Mouse (Mus musculus) c-Kit-negative CD71-positive TER-119-positive erythroid progenitor cells, embryonic 14.5 days (primary cell): ENCODE measurements around the gene Rbm20.

Experiments used
- DNase-seq: peaks from one replicate; pipeline ENCODE4 v3.0.0-alpha.2; 2013; ENCODE audit warnings: low read depth, low spot score

The Rbm20 gene

DNA sequence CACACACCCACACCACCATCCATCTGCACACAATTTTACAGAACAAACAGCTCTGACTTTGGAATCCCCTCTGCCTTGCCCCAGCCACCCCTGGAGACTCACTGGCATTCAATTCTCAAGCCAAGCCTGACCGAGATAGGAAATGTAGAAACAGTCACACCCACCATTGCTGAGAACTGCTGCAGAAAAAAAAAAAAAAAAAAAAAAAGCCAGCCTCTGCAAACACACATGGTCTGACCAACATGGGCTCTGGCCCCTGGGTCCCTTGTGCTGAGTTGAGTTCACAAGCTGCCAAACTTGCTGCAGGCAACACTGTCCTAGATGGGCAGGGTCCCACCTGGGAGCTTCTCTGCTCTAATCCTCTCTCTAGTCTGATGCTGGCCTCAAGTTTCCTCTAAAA, 200.7 kb downstream of the Rbm20 start:
- no peak for DNase-seq

DNA sequence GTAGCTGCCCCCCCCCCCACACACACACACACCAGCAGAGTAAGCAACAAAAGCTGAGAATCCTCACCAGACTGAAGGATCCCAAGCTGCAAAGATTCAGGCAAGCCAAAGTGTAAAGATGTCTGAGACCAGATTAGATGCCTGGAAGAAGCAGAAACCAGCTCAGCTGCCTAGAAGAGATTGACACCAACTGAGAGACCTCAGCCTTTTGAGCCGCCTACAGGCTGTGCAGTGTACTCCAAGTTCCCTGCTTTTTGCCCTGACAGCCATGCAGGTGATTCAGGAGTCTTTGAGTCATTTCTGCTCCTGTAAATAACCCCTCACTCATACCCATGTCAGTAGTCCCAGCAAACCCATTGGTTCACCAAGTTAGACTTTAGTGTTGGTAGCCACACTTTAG, 203.4 kb downstream of the Rbm20 start:
- DNase-seq, result no peak

DNA sequence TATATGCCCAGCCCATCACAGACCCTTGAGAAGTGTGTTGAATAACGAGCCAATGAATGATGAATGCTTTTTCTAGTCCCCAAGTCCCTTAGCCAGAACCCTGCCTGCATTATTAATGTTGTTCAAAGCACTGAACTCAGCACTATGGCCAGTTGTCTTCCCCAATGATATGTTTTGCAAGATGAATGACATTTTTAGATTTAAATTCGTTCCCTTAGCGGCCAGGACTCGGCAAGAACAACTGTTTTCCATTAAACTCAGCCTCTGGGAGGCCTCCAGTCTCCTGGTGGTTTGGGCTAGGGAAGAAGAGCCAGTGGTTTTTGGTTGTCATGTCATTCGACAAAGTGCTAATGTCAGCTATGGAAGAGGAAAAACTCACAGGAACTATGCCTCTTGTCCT, 204.7 kb downstream of the Rbm20 start:
- no peak for DNase-seq

DNA sequence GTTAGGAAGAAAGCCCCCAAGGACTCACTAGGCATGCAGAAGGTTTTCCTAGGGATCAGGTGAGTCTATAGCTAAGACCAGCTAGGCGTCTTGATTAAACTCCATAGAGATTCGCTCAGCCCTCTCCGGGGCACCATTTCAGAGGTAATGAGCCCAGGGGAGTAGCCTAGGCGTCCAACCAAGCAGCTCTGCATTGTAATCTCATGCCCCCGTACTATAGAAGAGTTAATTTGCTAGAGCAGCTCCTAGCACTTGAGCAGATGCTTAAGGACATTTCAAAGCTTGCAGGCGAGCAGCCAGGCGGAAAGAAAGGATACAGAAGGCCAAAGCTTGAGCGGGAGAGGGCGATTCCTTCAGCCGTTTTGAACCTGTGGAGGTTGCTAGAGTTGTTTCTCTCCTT, 208.3 kb downstream of the Rbm20 start:
- no peak for DNase-seq

DNA sequence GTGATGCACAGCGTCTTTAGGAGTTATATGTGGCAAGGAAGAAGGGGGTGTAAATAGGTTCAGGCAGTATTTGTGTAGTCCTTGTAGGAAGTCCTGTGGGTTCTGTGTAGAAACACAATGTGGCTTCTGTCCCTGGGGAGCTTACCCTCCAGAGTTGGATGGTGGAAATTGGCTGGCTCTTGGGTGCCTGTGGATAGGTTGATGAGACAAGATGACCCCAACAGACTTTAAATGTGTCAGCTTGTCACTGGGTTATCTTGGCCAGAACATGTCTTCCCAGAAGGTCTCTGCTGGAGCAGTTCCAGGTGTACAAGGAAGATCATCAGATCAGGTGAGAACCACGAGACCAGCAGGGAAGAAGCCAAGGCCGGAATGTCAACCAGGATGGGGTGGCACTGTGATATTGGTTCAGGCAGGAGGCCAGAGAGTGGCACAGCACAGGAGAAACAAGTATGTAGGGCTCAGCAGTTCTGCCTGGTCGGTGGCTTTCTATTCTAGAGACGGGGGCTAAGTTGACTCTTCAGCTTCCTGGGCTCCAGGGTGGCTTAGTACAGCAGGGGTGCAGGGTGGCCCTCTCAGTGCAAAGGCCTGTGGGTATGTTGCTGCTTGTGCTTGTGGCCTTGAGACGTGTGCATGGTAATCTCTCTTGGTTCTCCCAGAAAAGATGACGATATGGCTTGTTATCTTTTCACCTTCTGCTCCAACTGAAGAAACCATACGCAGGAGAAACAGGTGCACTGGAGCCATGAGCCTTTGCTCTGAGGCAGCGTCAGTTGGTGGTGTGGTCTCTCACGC, 209.7 kb downstream of the Rbm20 start:
- no peak for DNase-seq

DNA sequence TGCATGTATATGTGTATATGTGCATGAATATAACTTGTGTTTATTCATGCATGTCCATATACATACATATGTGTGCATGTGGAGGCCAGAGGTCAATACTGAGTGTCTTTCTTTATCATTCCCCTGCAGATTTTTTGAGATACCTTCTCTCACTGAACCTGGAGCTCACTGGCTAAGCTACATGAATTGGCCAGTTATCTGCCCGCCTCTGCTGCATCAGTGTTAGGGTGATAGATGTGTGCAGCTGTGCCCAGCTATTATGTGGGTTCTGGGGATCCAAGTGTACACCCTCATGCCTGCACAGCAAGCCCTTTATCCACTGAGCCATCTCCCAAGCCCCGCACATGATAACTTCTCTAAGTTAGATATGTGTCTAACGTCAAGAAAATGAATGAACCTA, 210.7 kb downstream of the Rbm20 start:
- no peak for DNase-seq

DNA sequence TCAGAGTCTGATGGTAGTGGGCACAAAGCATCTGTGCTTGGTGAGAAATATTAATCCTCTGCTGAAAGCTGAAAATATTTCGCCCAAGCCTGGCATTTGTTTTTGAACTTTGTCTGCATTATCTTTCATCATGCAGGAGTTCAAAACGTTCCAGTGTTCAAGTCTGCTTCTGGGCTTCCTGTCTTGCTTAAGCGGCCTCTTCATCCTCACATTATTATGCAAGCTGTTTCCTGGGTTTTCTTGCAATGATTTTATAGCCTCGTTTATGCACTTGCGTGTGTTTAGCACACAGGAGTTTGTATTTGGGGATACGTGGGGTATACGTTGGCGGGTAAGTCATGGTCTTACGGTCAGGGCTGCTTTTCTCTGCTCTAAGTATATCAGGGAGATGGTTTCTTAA, 211.2 kb downstream of the Rbm20 start:
- DNase-seq, result no peak

DNA sequence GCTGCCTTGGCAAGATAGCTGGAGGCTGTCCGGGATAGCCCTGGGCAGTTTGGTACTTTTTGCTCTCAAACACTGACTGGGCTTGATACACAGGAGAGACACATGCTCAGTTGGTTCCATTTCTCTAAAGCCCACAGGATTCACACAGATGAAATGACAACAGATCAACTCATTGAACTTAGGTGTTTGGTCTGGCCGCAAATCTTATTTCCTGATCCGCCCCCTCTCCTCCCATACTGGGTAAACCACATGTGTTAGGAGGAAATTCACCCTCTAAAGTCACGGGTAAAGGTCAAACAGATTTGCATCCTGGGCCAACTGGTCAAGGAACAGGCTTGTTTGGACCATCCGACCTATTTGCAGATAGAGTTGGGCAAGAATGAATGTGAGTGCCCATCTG, 212.4 kb downstream of the Rbm20 start:
- DNase-seq, result no peak

DNA sequence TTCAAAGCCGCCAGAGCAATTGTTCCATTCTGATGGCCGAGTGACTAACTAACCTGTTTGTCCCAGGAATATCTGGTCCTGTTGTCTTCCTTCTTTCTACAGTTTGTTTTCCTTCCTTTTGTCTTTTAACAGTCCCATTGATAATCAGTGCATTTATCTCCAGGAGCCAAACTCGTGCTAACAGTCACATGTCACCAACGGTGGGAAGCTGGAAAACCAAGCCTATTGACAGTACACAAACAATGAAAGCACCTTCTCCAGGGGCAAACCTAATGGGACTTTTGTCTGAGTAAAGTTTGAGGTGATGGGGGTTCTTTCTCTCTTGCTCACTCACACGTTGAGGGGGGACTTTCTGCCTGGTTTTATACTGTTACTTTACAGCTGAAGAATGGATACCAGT, 213.2 kb downstream of the Rbm20 start:
- DNase-seq, result no peak

DNA sequence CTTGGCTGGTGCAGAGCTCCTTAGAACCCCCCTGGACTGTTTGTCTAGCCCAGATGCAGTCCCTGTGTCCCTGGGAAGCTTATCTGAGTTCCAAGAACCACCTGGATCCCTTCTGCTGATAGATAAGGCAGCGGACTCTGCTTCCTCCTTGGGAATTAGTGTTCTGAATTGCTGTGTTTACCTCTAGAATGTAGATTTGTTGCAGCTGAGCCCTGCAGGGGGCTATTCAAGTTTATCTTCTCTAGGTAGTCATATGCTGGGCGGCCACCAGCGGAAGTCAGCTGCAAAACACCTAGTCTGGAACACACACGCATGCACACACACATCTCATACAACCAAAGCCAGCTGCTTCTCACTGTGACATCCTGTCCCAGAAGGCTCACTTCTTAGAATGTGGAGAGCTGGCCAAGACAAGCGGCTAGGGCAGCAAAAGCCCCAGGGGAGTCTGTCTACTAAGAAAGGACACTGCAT, 213.7 kb downstream of the Rbm20 start:
- peak; percentile 48 for DNase-seq

DNA sequence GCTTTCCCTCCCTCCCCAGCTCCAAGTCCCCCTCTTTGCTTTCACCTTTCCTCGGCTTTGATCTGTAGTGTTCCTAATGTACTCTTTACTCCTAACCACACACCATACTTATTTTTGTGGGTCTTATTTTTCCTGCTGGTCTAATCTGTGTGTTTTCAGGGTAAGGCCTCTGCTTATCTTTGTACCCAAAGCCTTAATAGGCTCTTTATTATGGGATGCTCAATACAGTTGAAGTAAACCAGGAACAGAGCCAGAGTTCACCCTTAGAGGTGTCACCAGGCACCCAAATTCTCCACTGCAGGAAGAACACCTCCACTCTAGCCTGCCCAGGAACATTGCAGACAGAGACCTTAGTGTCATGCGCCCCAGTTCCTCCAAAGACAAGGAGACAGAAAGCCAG, 214.5 kb downstream of the Rbm20 start:
- no peak for DNase-seq

DNA sequence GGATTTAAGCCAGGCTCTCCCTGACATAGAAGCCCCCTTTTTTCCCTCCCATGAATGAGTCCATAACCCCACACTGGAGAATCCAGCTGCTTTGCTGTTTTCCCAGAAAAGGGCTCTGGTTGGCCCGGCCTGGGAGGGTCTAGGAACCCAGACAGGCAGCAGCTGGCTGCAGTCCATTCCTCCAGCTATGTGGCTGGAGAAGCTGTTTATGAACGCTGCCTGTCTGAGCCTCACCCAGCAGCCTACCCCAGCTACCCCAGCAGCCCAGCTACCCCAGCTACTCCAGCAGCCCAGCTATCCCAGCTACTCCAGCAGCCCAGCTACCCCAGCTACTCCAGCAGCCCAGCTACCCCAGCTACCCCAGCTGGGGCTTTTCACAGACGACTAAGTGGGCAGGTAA, 215.0 kb downstream of the Rbm20 start, which contains the start of gene Pdcd4:
TSS of gene Pdcd4 (plus strand) at position 171 of the 400 bp plus-strand sequence.
- DNase-seq, result no peak

DNA sequence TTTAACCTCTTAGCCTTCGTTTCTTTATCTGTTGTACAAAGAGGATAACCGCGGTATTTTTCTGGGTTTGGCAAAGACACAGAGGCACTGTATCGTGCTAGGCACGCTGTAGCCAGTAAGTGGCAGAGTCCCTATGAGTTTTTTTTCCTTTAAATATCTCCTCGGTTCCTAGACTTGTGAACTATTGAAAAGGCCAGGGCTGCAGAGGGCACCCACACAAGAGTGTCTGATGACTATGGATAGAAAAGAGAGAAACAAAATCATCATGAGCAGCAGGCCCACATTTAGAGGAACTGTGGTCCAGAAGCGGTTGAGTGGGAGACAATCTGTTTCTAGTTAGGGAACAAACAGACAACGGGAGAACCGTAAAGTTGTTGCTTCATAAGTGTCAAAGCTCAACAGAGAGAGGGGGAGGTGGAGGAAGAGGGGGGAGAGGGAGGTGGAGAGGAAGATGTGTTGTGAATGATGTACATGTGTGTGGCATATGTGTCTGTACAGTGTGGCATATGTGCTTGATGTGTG, 215.8 kb downstream of the Rbm20 start:
- no peak for DNase-seq

DNA sequence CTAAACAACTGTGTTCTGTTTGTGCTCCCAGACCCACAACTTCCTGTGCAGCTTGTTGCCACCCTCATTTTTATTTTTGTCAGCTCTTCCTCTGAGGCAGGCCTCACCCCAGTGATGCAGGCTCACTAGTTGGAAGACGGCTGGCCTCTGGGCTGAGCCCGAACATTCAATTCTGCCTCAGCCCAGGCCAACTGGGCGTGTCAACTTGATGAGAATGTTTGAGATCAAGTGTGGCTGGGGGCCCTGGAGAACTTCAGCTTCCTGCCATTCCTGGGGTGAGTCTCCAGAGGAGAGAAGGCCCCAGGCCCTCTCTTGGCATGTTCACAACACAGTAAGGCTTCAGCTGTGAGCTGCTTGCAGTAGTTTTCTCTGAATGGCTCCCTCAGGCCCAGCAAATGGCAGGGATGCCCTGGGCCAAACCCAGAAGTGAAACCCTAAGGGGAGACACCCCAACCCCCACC, 216.6 kb downstream of the Rbm20 start:
- DNase-seq, result no peak

DNA sequence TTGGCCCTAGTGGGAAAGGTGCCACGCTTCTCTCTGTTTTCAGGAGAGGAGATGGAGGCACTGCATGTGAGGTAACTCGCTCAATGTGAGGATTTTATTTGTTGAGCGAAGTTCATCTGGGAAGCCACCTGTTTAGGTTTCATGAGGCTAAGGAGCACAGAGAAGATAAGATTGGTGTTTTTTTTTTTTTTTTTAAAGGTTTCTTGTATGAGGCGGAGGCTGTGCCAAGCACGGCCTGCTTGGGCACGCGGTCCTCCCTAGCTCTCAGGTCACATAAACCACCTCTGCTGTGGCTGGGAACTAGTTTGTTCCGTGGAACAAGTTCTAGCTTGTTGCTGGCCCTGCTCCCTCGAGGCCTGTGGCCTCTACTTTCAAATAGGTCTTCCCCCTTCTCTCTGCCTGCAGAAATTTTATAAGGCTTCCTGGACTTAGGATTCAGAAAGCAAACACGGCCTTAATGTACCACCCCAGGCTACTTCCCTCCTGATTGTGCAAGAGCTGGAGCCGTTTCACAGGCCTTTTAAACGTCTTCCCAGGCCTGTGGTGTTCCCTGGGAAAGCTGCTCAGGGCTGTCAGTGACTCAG, 217.5 kb downstream of the Rbm20 start:
- no peak for DNase-seq

DNA sequence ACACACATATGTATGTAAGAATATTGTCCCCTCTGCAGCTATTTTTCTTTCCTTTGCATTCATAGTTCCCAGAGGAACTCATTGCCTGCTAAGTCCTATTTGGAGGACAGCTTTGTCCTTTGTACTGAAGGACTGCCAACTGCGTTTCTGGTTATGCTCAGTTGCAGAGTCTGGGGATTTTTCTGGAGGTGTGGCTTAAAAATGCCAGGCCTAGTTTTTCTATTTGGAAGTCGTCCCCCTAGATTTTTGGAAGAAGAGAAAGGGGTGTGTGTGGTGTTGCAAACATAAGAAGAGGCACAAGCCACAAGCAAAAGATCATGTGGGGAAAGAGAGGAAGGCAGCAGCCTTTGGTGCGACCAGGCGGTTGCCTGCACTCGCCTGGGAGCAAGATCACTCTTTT, 220.9 kb downstream of the Rbm20 start:
- DNase-seq, result no peak

DNA sequence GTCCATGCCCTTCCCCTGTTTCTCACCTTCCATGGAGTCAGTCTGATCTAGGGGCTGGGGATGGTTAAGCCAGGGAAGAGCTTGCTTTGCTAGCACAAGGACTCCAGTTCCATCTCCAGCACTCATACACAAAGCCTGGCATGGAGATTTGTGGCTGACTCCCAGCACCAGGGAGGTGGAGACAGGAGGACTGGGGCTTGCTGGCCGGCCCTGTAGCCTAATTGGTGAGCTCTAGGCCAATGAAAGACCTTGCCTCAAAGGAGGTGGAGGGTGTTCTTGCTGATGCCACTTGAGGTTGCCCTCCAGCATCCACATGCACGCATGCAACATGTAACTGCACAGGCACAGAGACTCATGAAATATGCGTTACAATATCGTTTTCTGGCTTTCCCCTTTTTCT, 221.4 kb downstream of the Rbm20 start:
- DNase-seq, result no peak

DNA sequence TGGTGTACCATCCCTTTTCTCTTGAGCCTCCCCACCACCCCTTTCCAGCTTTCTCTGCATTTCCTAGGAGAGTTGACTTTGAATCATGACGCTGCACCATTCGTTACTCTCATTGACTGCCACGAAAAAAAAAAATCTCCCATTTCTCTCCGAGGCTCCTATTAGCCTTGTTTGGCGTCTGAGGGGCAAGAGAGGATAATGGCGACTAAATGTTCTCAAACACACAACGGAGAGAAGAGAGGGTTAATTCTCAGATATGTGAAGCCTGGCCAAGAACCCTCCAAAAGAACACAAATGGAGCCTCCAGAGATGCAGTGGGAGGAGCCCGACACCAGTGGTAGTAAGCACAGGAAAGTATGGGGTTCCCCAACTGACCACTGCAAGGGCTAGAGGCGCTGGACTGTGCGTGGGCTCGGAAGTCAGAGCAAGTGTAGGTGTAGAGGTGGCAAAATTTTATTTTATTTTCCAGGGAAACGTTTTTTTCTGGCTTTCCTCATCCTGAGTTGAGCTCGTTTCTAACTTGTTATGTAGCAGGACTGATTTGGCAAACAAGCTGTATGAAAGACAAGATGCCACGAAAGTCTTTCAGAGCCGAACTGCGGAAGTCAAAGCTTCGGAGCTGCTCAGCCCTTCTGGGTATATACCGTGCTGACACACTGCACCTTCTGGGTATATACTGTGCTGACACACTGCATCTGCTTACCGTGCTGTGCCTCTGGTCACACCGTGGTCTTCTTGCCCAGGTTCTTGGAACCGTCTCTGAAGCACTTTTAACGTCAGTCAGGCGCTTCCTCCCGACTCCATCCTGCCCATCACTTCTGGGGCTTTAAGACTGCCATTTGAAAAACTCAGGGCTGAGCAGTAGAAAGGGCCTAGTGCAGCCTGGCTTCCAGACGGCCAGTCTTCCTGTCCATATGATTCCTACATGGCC, 222.1 kb downstream of the Rbm20 start:
- no peak for DNase-seq

DNA sequence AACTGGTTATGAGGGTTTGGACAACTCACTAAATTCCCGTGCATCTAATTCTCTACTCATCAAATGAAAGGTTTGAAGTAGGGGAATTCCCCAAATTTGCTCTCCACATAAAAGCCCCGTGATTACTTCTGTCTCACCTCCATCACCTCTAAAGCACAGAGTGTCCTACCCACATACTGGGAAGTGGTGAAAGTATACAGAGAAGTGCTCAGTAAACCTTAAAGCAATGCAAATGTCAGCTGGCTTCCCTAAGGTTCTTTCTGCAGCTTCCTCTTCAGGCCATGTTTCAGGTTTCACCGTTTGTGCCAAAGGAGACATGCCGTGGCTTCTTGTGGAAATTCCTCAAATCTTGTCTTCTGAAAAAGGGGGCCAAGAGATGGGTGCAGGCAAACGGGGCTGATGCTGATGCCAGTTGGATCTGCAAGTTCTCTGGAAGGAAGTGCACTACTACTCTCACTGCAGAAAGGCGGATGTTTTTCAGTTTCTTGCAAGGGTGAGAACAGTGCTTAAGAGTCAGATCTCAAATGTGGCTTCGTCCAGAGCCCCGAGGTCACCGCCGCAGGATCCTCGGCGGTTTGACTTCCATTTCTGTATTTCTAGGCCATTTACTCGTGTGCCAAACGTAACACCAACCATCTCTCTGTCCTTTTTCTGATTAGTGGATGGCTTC, 223.0 kb downstream of the Rbm20 start:
- DNase-seq, result no peak

DNA sequence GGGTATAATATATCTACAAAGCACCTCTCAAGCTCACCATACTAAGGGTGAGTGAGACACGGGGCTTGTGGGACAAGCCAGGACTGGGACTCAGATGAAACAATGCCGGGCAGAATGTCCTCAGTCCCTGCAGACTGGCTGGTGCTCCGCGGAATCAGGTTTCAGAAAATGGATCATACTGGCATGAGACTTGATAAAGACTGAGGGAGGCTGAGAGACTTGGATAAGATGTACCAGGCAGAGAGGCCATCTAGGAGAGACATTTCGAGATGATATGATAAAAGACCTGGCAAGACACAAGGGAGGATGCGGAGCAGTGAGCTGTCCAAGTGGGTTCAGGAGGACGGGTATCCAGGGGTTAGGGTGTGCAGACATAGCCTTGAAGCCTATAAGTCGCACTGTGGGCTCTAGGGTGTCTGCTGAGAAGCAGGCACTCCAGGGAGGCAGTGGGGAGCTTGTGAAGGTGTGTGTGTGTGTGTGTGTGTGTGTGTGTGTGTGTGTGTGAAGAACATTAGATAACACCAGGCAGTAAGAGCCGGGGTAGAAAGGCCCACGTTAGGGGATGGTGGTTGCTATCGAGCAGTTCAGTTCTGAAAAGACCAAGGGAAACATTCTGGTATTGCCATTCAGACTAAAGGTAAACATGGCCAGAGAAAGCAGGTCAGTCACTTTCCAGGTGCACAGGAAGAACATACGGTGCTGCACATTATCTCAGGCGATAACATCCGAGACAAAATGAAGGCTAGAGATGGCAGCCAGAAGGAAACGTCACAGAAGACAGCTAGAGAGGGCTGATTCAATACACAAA, 225.0 kb downstream of the Rbm20 start:
- no peak for DNase-seq
